Mouse (Mus musculus) forebrain, embryonic 13.5 days (tissue): ENCODE measurements around the gene Sirt7. TPM values are rescaled to one million over a fixed set of nuclear protein-coding genes. Genes with fewer than 3 reads are reported as not detected.

ENCODE experiments used
- ATAC-seq: fragments of 200-750 bp; cut with Nextera tagmentation; 2 replicates; pipeline ENCODE4 v1.8.0; 2017
- H3K27ac ChIP-seq: fragments of 300-500 bp; sonication (generic); 2 replicates; pipeline ENCODE4 v1.5.1; 2015; ENCODE audit warnings: inconsistent platforms, mild to moderate bottlenecking, moderate library complexity
- H3K27me3 ChIP-seq: fragments of 300-500 bp; sonication (generic); 2 replicates; pipeline ENCODE4 v1.6.1; 2015; ENCODE audit warnings: mild to moderate bottlenecking, inconsistent platforms
- H3K36me3 ChIP-seq: fragments of 300-500 bp; sonication (generic); 2 replicates; pipeline ENCODE4 v1.6.1; 2015; ENCODE audit warnings: mild to moderate bottlenecking, inconsistent platforms; ENCODE audit not compliant: poor library complexity, severe bottlenecking
- H3K4me1 ChIP-seq: fragments of 300-500 bp; sonication (generic); 2 replicates; pipeline ENCODE4 v1.6.1; 2015; ENCODE audit warnings: inconsistent platforms
- H3K4me2 ChIP-seq: fragments of 300-500 bp; sonication (generic); 2 replicates; pipeline ENCODE4 v1.6.1; 2015; ENCODE audit warnings: inconsistent platforms, mild to moderate bottlenecking, moderate library complexity
- H3K4me3 ChIP-seq: fragments of 300-500 bp; sonication (generic); 2 replicates; pipeline ENCODE4 v1.5.1; 2015; ENCODE audit warnings: mild to moderate bottlenecking, inconsistent platforms
- H3K9ac ChIP-seq: fragments of 300-500 bp; sonication (generic); 2 replicates; pipeline ENCODE4 v1.6.1; 2015; ENCODE audit warnings: mild to moderate bottlenecking, inconsistent platforms
- H3K9me3 ChIP-seq: fragments of 300-500 bp; sonication (generic); replicated peaks from 2 replicates; pipeline ENCODE4 v1.6.1; 2016; ENCODE audit warnings: inconsistent platforms
- WGBS: fragments of 180-500 bp; shearing (Covaris S2); methylation state at CpG from one replicate; pipeline ENCODE4 v1.1.7; 2015; 5-methylcytosine and 5-hydroxymethylcytosine counted together
- polyA plus RNA-seq: library from polyadenylated mRNA; unstranded; fragments of >200 nt; fragmentation: Nextera tagmentation; extraction: Ambion mirVana; gene quantifications from 2 replicates; pipeline ENCODE4 v1.2.1, GENCODE M21; 2015

Sirt7 gene
- polyA plus RNA-seq, 1 experiment from 2014 or later: 43.1 TPM

DNA sequence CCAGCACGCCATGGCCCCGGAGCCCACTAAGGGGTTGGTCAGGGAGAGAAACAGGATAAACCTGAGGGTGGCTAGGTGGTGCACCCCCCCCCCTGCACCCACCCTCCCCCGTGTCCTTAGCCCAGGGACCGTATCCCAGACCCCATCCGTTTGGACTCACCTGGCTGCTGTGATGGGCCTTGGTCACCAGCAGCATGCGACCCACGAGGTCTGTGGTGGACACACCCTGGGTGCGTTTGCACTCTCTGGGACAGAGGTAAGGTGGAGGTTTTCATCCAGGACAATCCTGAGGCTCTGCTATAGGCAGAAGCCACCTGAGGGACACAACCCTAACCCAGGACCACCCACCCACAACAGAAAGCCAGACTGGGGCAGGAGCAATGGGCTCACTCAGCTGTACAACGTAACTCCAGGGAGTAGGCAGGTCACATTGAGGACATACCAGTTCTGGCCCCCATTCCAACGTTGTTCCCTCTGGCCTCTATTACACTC is 11.5 kb downstream of the Sirt7 start:
- Histone ChIP-seq H3K9ac (no peak overlapping the region), H3K27me3 (peaks cover 8% of the 10 kb centered on the region), H3K4me2 (no peak overlapping the region), H3K27ac (no peak overlapping the region), H3K4me3 (no peak overlapping the region), H3K4me1 (peaks cover 26% of the 10 kb centered on the region), H3K36me3 (peaks cover 66% of the 10 kb centered on the region), H3K9me3 (no peaks in the 10 kb centered on the region)
- ATAC-seq: no peak
- WGBS: 95% methylated on average over 10 of the region's 10 CpGs

DNA sequence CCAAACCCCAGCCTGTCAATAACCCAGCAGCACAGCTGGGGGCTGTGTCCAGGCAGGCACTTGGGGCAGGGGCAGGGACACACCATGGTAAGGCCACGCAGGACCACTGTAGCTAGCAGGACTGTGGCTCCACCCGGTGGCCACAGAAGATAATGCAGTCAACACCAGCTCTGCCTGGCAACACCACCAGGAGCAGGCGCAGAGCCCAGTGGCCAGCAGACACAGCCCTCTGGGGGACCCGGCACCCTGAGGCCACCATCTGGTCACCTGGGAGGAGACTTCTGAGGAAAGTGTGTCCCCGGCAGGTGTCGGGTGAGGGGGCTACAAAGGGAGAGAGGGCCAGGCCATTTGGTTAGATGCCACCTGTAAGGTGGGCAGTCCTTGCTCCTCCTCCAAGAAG is 12.3 kb downstream of the Sirt7 start:
- Histone ChIP-seq H3K9ac (no peak overlapping the region), H3K27ac (no peak overlapping the region), H3K27me3 (peaks cover 14% of the 10 kb centered on the region), H3K9me3 (no peaks in the 10 kb centered on the region), H3K4me1 (peaks cover 30% of the 10 kb centered on the region), H3K4me3 (no peak overlapping the region), H3K4me2 (no peak overlapping the region), H3K36me3 (peaks cover 61% of the 10 kb centered on the region)
- ATAC-seq: 0 out of 2 replicates have a peak, but pooled peaks have one; percentile 16
- 42% methylated on average over 6 of the region's 6 CpGs for WGBS

DNA sequence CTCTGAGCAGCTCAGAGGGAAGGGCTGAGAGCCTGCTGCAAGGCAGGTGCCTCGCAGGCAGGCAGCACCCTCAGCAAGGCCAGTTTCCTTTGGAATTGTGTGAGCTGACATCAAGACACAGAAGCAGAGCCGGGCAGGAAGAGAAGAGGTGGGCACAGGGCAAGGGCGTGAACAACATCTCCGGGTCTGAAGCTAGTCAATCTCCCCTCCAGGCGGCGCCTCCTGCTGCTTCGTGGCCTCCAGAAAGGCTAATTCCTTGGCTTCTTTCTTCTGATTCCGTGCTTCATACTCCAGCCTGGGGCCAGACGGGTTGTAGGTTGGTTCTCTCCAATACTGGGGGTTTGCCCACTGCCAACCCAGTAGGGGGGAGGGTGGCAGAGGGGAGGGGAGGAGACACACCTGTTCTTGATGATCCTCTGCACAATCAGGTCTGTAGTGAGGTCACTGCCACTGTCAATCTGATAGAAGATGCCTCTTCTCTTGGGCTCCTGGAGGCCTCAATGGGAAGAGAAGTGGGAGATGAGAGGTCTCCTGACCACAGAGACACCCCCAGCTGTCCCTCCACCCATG is 14.5 kb downstream of the Sirt7 start:
- 73% methylated on average over 9 of the region's 9 CpGs for WGBS
- no peak for ATAC-seq
- H3K4me3 ChIP-seq: no peak overlapping the region

DNA sequence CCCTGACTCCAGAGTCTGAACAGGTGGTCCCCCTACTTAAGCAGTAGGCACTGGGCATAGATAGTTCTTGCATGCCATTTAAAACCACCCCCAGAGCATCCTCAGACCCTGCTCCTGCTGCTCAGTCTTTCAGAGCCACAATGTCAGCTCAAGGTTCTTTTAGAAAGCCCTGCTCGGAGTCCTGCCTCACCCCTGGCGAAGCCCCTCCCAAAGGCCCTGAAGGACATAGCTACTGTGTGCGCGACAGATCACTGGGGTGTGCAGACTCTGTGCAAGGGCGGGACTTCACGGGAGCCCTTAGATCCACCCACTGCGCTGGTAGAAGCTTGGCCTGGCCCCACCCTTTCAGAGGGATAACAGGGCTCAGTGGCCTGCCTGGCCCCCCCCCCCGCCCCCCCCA is 15.8 kb downstream of the Sirt7 start:
- peaks cover 83% of the 10 kb centered on the region for H3K36me3 ChIP-seq
- H3K9ac ChIP-seq: no peak overlapping the region
- WGBS: 38% methylated on average over 8 of the region's 8 CpGs
- peaks cover 17% of the 10 kb centered on the region for H3K27me3 ChIP-seq
- H3K4me1 ChIP-seq: peaks cover 12% of the 10 kb centered on the region
- H3K4me2 ChIP-seq: no peak overlapping the region
- H3K4me3 ChIP-seq: no peak overlapping the region
- H3K9me3 ChIP-seq: no peaks in the 10 kb centered on the region
- no peak overlapping the region for H3K27ac ChIP-seq
- ATAC-seq: no peak

More for the DNA sequence above, 14.5 kb downstream of the Sirt7 start:
- Histone ChIP-seq H3K9me3 (no peaks in the 10 kb centered on the region), H3K36me3 (peaks cover 79% of the 10 kb centered on the region), H3K4me2 (no peak overlapping the region), H3K9ac (no peak overlapping the region), H3K4me1 (peaks cover 12% of the 10 kb centered on the region), H3K27ac (no peak overlapping the region), H3K27me3 (peaks cover 17% of the 10 kb centered on the region)

DNA sequence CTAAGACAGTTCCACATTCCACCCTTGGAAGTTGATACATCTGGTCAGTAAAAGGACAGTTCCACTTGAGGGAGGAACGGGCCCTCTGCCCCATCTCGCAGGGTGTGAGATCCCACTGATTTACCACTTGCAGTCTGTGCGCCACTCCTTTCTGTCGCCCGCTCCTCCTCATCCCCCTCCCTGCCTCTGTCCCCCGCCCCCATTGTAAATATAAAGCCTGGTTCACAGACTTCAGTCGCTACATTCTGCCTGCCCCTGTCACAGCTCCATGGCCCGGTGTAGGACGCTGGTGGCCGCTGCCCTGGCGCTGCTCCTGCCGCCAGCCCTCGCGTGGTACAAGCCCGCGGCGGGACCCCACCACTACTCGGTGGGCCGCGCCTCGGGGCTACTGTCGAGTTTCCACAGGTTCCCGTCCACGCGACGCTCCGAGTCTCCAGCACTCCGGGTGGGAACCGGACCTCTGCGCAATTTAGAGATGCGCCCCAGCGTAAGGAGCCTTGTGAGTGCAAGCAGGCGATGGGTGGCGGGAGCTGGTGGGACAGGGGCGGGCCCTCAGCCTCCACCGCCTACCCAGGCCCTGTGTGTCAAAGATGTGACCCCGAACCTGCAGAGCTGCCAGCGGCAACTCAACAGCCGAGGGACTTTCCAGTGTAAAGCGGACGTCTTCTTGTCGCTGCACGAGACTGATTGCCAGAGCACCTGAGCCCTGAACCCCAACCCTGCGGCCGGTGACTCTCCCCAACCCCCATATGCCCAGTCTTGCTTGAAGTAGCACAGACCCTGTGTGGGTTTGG is 16.6 kb downstream of the Sirt7 start, which contains the start of gene Npb:
TSS of gene Npb (plus strand) at position 237 of the 794 bp plus-strand sequence.
- Histone ChIP-seq H3K27ac (no peak within 1 kb of the TSS), H3K27me3 (peaks cover 17% of the 10 kb centered on the region), H3K4me2 (peak within 1 kb of the TSS; percentile 49), H3K36me3 (peaks cover 82% of the 10 kb centered on the region), H3K9me3 (no peaks in the 10 kb centered on the region), H3K4me1 (peaks cover 12% of the 10 kb centered on the region), H3K9ac (peak within 1 kb of the TSS; percentile 55), H3K4me3 (peak within 1 kb of the TSS; percentile 22)
- 0 out of 2 replicates have a peak, but pooled peaks have one; percentile 9 for ATAC-seq
- 6% methylated on average over 45 of the region's 45 CpGs for WGBS

DNA sequence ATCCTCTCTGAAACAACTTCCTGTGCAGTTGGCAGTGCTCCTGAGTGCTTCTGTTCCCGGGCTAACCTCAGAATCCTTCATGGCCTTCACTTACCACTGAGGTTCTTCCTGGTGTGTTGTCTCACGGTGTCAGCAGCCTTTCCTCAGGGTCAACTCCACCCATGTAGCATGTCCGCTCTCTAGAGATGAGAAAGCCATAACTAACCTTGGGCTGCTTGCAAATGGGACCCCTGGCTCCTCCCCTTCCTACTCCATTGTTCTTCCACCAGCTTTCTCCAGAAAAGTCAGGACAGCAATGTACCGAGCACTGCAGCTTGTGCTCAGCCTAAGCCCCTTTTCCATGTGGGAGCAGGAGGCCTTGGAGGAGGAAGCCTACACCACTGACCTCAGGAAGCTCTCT is 18.3 kb downstream of the Sirt7 start:
- Histone ChIP-seq H3K4me3 (no peak overlapping the region), H3K9ac (no peak overlapping the region), H3K27me3 (peaks cover 17% of the 10 kb centered on the region), H3K4me2 (no peak overlapping the region), H3K4me1 (peaks cover 12% of the 10 kb centered on the region), H3K27ac (no peak overlapping the region), H3K36me3 (peaks cover 82% of the 10 kb centered on the region), H3K9me3 (no peaks in the 10 kb centered on the region)
- no peak for ATAC-seq
- WGBS: 83% methylated on average over 4 of the region's 4 CpGs

DNA sequence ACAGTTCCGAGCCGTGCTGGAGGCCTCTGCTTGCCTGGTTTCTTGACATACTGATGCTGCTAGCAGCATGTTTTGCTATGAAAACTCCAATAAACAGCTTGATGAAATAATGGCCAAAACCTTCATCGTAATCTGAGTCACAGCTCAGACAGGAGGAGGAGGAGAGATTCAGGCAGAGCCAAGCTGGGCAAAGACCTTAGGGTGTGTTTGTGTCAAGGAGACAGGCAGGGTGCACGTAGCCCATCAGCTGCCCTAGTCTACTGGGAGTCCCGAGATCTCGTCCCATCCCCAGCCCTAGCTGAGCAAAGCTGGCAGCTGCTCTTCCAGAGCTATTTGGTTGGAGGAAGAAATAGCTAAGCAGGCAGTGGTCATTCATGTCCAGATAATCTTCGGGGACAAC is 19.4 kb downstream of the Sirt7 start:
- Histone ChIP-seq H3K27ac (no peak overlapping the region), H3K36me3 (peaks cover 80% of the 10 kb centered on the region), H3K4me1 (peaks cover 12% of the 10 kb centered on the region), H3K4me2 (no peak overlapping the region), H3K27me3 (peaks cover 17% of the 10 kb centered on the region), H3K4me3 (no peak overlapping the region), H3K9me3 (no peaks in the 10 kb centered on the region), H3K9ac (no peak overlapping the region)
- no peak for ATAC-seq
- 87% methylated on average over 7 of the region's 7 CpGs for WGBS

DNA sequence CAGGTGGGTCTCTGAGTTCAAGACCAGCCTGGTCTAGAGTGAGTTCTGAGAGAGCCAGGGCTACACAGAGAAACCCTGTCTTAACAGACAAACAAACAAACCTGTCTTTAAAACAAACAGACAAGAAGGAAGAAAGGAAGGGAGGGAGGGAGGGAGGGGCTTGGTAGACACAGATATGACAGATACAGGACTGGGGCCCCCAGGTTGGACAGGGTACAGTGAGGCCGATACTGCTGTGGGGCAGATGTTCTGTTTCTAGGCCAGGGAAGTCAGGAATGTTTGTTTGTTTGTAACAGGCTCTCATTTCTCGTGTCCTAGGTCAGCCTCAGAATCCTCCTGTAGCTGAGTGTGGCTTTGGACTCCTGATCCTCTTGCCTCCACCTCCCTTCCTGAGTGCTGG is 21.5 kb downstream of the Sirt7 start:
- no peak overlapping the region for H3K9ac ChIP-seq
- peaks cover 9% of the 10 kb centered on the region for H3K27me3 ChIP-seq
- no peak overlapping the region for H3K27ac ChIP-seq
- H3K4me1 ChIP-seq: peaks cover 18% of the 10 kb centered on the region
- H3K4me3 ChIP-seq: no peak overlapping the region
- 87% methylated on average over 2 of the region's 2 CpGs for WGBS
- H3K4me2 ChIP-seq: no peak overlapping the region
- H3K9me3 ChIP-seq: no peaks in the 10 kb centered on the region
- peaks cover 67% of the 10 kb centered on the region for H3K36me3 ChIP-seq
- no peak for ATAC-seq

DNA sequence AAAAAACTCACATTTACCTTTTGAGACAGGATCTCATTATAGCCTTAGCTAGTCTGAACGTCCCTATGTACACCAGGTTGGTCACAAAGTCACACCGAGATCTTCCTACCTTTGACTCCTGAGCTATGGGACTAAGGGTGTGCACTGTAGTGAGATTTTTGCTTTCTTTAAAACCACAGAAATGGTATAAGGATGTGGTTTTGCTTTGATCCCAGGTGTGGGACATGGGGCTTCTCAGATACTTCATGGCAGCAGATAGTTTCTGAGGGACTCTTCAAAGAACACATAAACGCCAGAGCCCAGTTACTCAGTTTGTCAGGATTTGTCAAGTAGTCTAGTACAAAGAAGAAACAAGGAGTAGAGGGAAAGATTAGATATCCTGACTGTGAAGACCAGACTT is 24.3 kb downstream of the Sirt7 start:
- no peak for ATAC-seq
- H3K9me3 ChIP-seq: no peaks in the 10 kb centered on the region
- no peaks in the 10 kb centered on the region for H3K27me3 ChIP-seq
- 95% methylated on average over 3 of the region's 3 CpGs for WGBS
- no peak overlapping the region for H3K9ac ChIP-seq
- peaks cover 63% of the 10 kb centered on the region for H3K36me3 ChIP-seq
- H3K27ac ChIP-seq: no peak overlapping the region
- no peak overlapping the region for H3K4me3 ChIP-seq
- H3K4me2 ChIP-seq: no peak overlapping the region
- peaks cover 33% of the 10 kb centered on the region for H3K4me1 ChIP-seq

DNA sequence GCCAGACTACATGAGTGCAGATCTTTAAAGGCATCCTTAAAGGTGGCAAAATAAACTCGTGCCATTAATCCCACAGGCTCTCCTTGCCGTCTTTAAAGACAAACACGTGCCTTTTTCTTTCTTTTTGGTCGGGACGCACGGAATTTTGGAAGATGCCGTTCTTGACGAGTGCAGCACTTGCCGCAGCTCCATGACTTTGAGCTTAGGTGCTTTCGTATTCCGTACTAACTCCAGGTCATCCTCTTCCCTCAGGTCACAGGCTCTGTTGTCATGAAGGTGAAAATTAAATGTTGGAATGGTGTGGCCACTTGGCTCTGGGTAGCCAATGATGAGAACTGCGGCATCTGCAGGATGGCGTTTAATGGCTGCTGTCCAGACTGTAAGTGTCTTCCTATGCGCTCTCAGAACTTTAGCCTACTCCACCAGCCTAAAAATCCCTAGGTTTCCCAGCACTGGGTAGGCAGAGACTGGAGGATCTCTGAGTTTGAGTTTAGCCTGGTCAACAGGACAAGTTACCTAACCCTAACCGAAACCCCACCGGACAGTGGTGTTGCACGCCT is 26.0 kb downstream of the Sirt7 start:
- 49% methylated on average over 17 of the region's 17 CpGs for WGBS
- Histone ChIP-seq H3K4me2 (peak overlapping the region; percentile 97), H3K4me3 (peak overlapping the region; percentile 100), H3K27me3 (no peaks in the 10 kb centered on the region), H3K9ac (peak overlapping the region; percentile 99), H3K4me1 (peaks cover 33% of the 10 kb centered on the region), H3K9me3 (no peaks in the 10 kb centered on the region), H3K27ac (peak overlapping the region; percentile 87; the same call in 1 of the 2 replicates), H3K36me3 (peaks cover 61% of the 10 kb centered on the region)
- ATAC-seq: no peak

DNA sequence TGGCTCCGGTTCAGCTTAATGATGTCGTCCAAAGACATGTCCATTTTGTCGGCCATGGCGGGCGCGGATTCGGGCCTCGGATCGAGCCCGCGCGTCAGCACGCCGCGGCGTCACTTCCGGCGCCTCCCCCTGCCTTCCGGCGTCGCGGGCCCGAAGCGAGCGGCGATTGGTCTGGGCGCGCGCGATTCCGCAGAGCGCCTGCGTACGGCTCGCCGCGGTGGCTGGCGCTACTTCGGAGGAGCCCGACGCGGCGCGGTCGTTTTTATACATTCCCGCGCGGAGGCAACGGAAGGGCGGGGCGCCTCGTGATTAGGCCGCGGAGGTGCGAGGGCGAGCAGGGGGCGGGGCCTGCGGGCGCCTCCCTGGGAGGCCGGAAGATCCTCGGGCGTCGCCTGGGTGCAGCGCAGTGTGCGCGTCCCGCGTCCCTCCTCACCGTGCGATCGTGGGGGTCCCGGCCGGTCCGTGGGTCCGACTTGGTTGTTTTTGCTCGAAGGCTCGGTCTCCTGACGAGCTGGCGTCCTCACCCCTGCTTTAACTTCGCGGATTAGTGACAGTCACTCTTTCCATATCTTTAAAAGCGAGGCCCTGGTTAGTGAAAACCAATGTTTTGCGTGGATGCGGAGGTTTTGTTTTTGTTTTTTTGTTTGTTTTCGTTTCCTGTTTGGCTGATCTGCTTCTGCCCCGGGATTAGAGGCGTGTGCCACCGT is 26.6 kb downstream of the Sirt7 start, which contains the start of the genes Alyref and Anapc11:
TSS of gene Alyref (minus strand) at position 83 of the 707 bp plus-strand sequence.
TSS of gene Anapc11 (plus strand) at position 139 of the 707 bp plus-strand sequence.
- WGBS: under 1% methylated on average over 68 of the region's 88 CpGs
- Histone ChIP-seq H3K27ac (peak within 1 kb of the TSS; percentile 87), H3K9me3 (no peaks in the 10 kb centered on the region), H3K4me1 (peaks cover 33% of the 10 kb centered on the region), H3K4me2 (peak within 1 kb of the TSS; percentile 97), H3K36me3 (peaks cover 63% of the 10 kb centered on the region), H3K27me3 (no peaks in the 10 kb centered on the region), H3K9ac (peak within 1 kb of the TSS; percentile 99), H3K4me3 (peak within 1 kb of the TSS; percentile 100)
- peak; percentile 99 for ATAC-seq
